Comparison of ENCODE assay signal across 14 mouse cellular contexts in genomic region chr9:62632392-62632791, GRCm38 (mm10). TPM values are rescaled to one million over a fixed set of nuclear protein-coding genes. Genes with fewer than 3 reads are reported as not detected.
DNase-seq lines count a peak whose midpoint lies in the region; ATAC-seq and TF ChIP-seq lines count a peak whose summit lies in the region.
"Had no signal": no experiment of that assay in that cellular context is flagged by ENCODE, and none has a peak within 500 bp of the region (broad histone marks: within the 10 kb centered on the region; RNA-seq: fewer than 3 reads in every experiment).

No protein-coding gene starts in this region.

- H3K9ac ChIP-seq in heart, embryonic 11.5 days (ENCODE audit: low read depth, low read length): no peak overlapping the region
- no peak overlapping the region for H3K9ac ChIP-seq in limb, embryonic 14.5 days (ENCODE audit: low read depth, low read length, severe bottlenecking)
- H3K9ac ChIP-seq in intestine, postnatal 0 days (ENCODE audit: low read depth, low read length): no peak overlapping the region
- H3K9ac ChIP-seq: midbrain, embryonic 12.5 days had no signal

- no peak overlapping the region for H3K4me3 ChIP-seq in heart, embryonic 11.5 days (ENCODE audit: low read depth, low read length)
- H3K4me3 ChIP-seq in limb, embryonic 14.5 days (replicated peaks; ENCODE audit: low read length): no peak overlapping the region
- no peak overlapping the region for H3K4me3 ChIP-seq in intestine, postnatal 0 days (ENCODE audit: low read depth, low read length)
- H3K4me3 ChIP-seq: midbrain, embryonic 12.5 days had no signal

- no peaks in the 10 kb centered on the region for H3K27me3 ChIP-seq in heart, embryonic 11.5 days (ENCODE audit: control insufficient read depth, insufficient read depth, low read length)
- H3K27me3 ChIP-seq in limb, embryonic 14.5 days (ENCODE audit: control insufficient read depth, insufficient read depth, low read length): no peaks in the 10 kb centered on the region
- H3K27me3 ChIP-seq in intestine, postnatal 0 days (replicated peaks; ENCODE audit: control insufficient read depth, insufficient read depth, low read length): no peaks in the 10 kb centered on the region
- H3K27me3 ChIP-seq: midbrain, embryonic 12.5 days had no signal

- TF ChIP-seq CTCF in intestine, postnatal 0 days (IDR thresholded peaks at IDR 0.05; ENCODE audit: low read depth): no peak

- no peaks in the 10 kb centered on the region for H3K9me3 ChIP-seq in heart, embryonic 11.5 days (replicated peaks; ENCODE audit: control insufficient read depth, low read length)
- no peaks in the 10 kb centered on the region for H3K9me3 ChIP-seq in limb, embryonic 14.5 days (ENCODE audit: control insufficient read depth, low read length)
- H3K9me3 ChIP-seq in intestine, postnatal 0 days (ENCODE audit: control insufficient read depth): no peaks in the 10 kb centered on the region
- H3K9me3 ChIP-seq: midbrain, embryonic 12.5 days had no signal

- no peaks in the 10 kb centered on the region for H3K36me3 ChIP-seq in heart, embryonic 11.5 days (ENCODE audit: control insufficient read depth, insufficient read depth, low read length)
- H3K36me3 ChIP-seq in limb, embryonic 14.5 days (ENCODE audit: control insufficient read depth, insufficient read depth, low read length): no peaks in the 10 kb centered on the region
- H3K36me3 ChIP-seq in intestine, postnatal 0 days (ENCODE audit: control insufficient read depth, insufficient read depth): no peaks in the 10 kb centered on the region
- H3K36me3 ChIP-seq: midbrain, embryonic 12.5 days had no signal

- WGBS in heart, embryonic 11.5 days (ENCODE audit: insufficient replicate concordance): 65% methylated on average over 6 of the region's 6 CpGs
- 42% methylated on average over 6 of the region's 6 CpGs for WGBS in limb, embryonic 14.5 days
- 74% methylated on average over 6 of the region's 6 CpGs for WGBS in intestine, postnatal 0 days

- peak; percentile 87 for DNase-seq in heart, adult 11 months
- peak; percentile 74 for DNase-seq in brain, adult 2 months (ENCODE audit: low read depth, low spot score)
- peak; percentile 26 to 44 for DNase-seq in layer of hippocampus, adult 8-10 months (ENCODE audit: low spot score in 2 of 2)
- DNase-seq in limb, embryonic 14.5 days (ENCODE audit: low spot score): no peak
- no peak for DNase-seq in thymus, postnatal 14 days
- no peak for DNase-seq in Muller cell, postnatal 12 days (ENCODE audit: inconsistent ontology term)
- DNase-seq: lung, postnatal 10 days; thymus, postnatal 36 days had no signal

- peaks cover 13% of the 10 kb centered on the region for H3K4me1 ChIP-seq in heart, embryonic 11.5 days (ENCODE audit: control insufficient read depth, insufficient read depth, low read length)
- H3K4me1 ChIP-seq in limb, embryonic 14.5 days (ENCODE audit: control insufficient read depth, insufficient read depth, low read length): peaks cover 2% of the 10 kb centered on the region; the same call in 1 of the 2 replicates
- H3K4me1 ChIP-seq in intestine, postnatal 0 days (replicated peaks; ENCODE audit: control insufficient read depth, insufficient read depth, low read length): 0 out of 2 replicates have a peak, but pooled peaks cover 2% of the 10 kb centered on the region
- H3K4me1 ChIP-seq: midbrain, embryonic 12.5 days had no signal

- H3K27ac ChIP-seq in heart, embryonic 11.5 days (ENCODE audit: low read depth, low read length): no peak overlapping the region
- 0 out of 2 replicates have a peak overlapping the region, but pooled peaks have one; percentile 19 for H3K27ac ChIP-seq in limb, embryonic 14.5 days (replicated peaks; ENCODE audit: low read depth, low read length)
- no peak overlapping the region for H3K27ac ChIP-seq in intestine, postnatal 0 days (ENCODE audit: low read depth, low read length)
- H3K27ac ChIP-seq: midbrain, embryonic 12.5 days had no signal

- no peak for ATAC-seq in heart, embryonic 11.5 days (replicated peaks; ENCODE audit: insufficient number of reproducible peaks, low FRiP score, low TSS enrichment)
- no peak; the same call in 1 of the 2 replicates for ATAC-seq in limb, embryonic 14.5 days (ENCODE audit: low FRiP score, low read depth)
- no peak for ATAC-seq in intestine, postnatal 0 days
- ATAC-seq: hindbrain, embryonic 16.5 days had no signal

- H3K4me2 ChIP-seq in heart, embryonic 11.5 days: no peak overlapping the region
- no peak overlapping the region for H3K4me2 ChIP-seq in limb, embryonic 14.5 days (replicated peaks; ENCODE audit: low read depth, low read length, severe bottlenecking)
- H3K4me2 ChIP-seq in intestine, postnatal 0 days (replicated peaks; ENCODE audit: low read depth): no peak overlapping the region
- H3K4me2 ChIP-seq: midbrain, embryonic 12.5 days had no signal

- no peak for TF ChIP-seq POLR2A in limb, embryonic 14.5 days (IDR thresholded peaks at IDR 0.05; ENCODE audit: borderline replicate concordance, extremely low read depth, insufficient read depth, insufficient read length)

RNA-seq across cellular contexts. Expression of gene Itga11, which starts 45.2 kb away (rescaled TPM):
- 0.64 and 1.4 TPM in 2 replicates for polyA plus RNA-seq in heart, embryonic 11.5 days (2014; fragmentation: Nextera tagmentation; extraction: Ambion mirVana)
- total RNA-seq in layer of hippocampus, adult 8-10 months (2022): 1 to 10 TPM; 3.5 to 5.7 (median 4.4) TPM
- polyA plus RNA-seq in limb, embryonic 14.5 days (2012; rRNA removed): 18.2 and 24.2 TPM in 2 replicates
- 11.6 and 13.5 TPM in 2 replicates for polyA plus RNA-seq in limb, embryonic 14.5 days (2014; fragmentation: Nextera tagmentation; extraction: Ambion mirVana)
- 0.46 TPM in 2 replicates for polyA plus RNA-seq in intestine, postnatal 0 days (2015; fragmentation: Nextera tagmentation; extraction: Ambion mirVana)
- total RNA-seq: common myeloid progenitor, adult 5-6 weeks; MEL had no signal

Comparison
In these comparisons a context has a peak if more than half of its experiments do, and no peak if none do; other contexts are left out.
1. DNase-seq: peak in heart, adult 11 months (single experiment), brain, adult 2 months (single experiment) and layer of hippocampus, adult 8-10 months (2 of 2); none in limb, embryonic 14.5 days (single experiment), thymus, postnatal 14 days (single experiment) and Muller cell, postnatal 12 days (single experiment).